Mouse (Mus musculus) MEL (cell line): ENCODE measurements around the gene Crx. TPM values are rescaled to one million over a fixed set of nuclear protein-coding genes. Genes with fewer than 3 reads are reported as not detected.

Experiments
- DNase-seq: peaks from one replicate; pipeline ENCODE4 v3.0.0; 2011; ENCODE audit warnings: low read depth, low spot score
- H3K27ac ChIP-seq: 2 replicates; pipeline ENCODE4 v1.5.1; 2012; ENCODE audit warnings: low read depth, mild to moderate bottlenecking, control low read depth, low read length, moderate library complexity; ENCODE audit not compliant: control insufficient read depth
- H3K27me3 ChIP-seq, 2 experiments: fragments of 150-350 bp in 1 of 2; sonication (generic) in 1 of 2; 2 replicates each; pipeline ENCODE4 v1.6.1; 2012; ENCODE audit warnings: low read length in 2 of 2, mild to moderate bottlenecking in 2 of 2, improper control_type of control experiment in 1 of 2, moderate library complexity in 1 of 2; ENCODE audit not compliant: insufficient read depth in 2 of 2, control insufficient read depth in 1 of 2
- H3K36me3 ChIP-seq, 2 experiments: 2 replicates each; pipeline ENCODE4 v1.6.1; 2012 to 2014; ENCODE audit warnings: low read length in 2 of 2, improper control_type of control experiment in 1 of 2, inconsistent platforms in 1 of 2, mild to moderate bottlenecking in 1 of 2; ENCODE audit not compliant: insufficient read depth in 2 of 2, control insufficient read depth in 1 of 2
- H3K4me1 ChIP-seq, 2 experiments: fragments of 150-350 bp in 1 of 2; sonication (generic) in 1 of 2; 2 replicates each; pipeline ENCODE4 v1.6.1; 2012; ENCODE audit warnings: low read length in 2 of 2, improper control_type of control experiment in 1 of 2, mild to moderate bottlenecking in 1 of 2; ENCODE audit not compliant: insufficient read depth in 2 of 2, control insufficient read depth in 1 of 2
- H3K4me3 ChIP-seq, 2 experiments: fragments of 150-350 bp in 1 of 2; sonication (generic) in 1 of 2; 2 replicates each; pipeline ENCODE4 v1.5.1; 2012; ENCODE audit warnings: low read depth in 2 of 2, low read length in 2 of 2, mild to moderate bottlenecking in 2 of 2, moderate library complexity in 2 of 2, control low read depth in 1 of 2, improper control_type of control experiment in 1 of 2; ENCODE audit not compliant: control insufficient read depth in 1 of 2, insufficient read depth in 1 of 2
- H3K79me2 ChIP-seq: 2 replicates; pipeline ENCODE4 v1.6.1; 2012; ENCODE audit warnings: mild to moderate bottlenecking, low read length, moderate library complexity; ENCODE audit not compliant: control insufficient read depth, poor library complexity, insufficient read depth
- H3K9ac ChIP-seq: 2 replicates; pipeline ENCODE4 v1.6.1; 2012; ENCODE audit warnings: low read depth, mild to moderate bottlenecking, control low read depth, low read length, moderate library complexity; ENCODE audit not compliant: control insufficient read depth, poor library complexity, severe bottlenecking
- H3K9me3 ChIP-seq: fragments of 150-350 bp; sonication (generic); replicated peaks from 2 replicates; pipeline ENCODE4 v1.6.1; 2012; ENCODE audit warnings: mild to moderate bottlenecking, low read length, improper control_type of control experiment, moderate library complexity; ENCODE audit not compliant: insufficient read depth
- CHD1 ChIP-seq: IDR thresholded peaks from 2 replicates; pipeline ENCODE4 v1.6.1; 2012; ENCODE audit warnings: low read depth, mild to moderate bottlenecking, inconsistent platforms, low read length, improper control_type of control experiment
- CHD2 ChIP-seq: IDR thresholded peaks from 2 replicates; pipeline ENCODE4 v1.6.1; 2011; ENCODE audit warnings: low read length, improper control_type of control experiment
- CTCF ChIP-seq, 3 experiments: IDR thresholded peaks in 2 of 3; conservative IDR thresholded peaks in 1 of 3; 2 replicates each; pipeline ENCODE4 v1.5.1; 2011 to 2012; ENCODE audit warnings: low read length in 3 of 3, low read depth in 2 of 3, mild to moderate bottlenecking in 2 of 3, improper control_type of control experiment in 1 of 3, inconsistent platforms in 1 of 3, mixed read lengths in 1 of 3, moderate library complexity in 1 of 3; ENCODE audit not compliant: control insufficient read depth in 1 of 3, insufficient read depth in 1 of 3, poor library complexity in 1 of 3, severe bottlenecking in 1 of 3
- E2F4 ChIP-seq: IDR thresholded peaks from 2 replicates; pipeline ENCODE4 v1.6.1; 2011; ENCODE audit warnings: low read depth, low read length, improper control_type of control experiment, borderline replicate concordance
- ELF1 ChIP-seq: IDR thresholded peaks from 2 replicates; pipeline ENCODE4 v1.6.1; 2014; ENCODE audit warnings: low read depth, mild to moderate bottlenecking, inconsistent platforms, low read length, improper control_type of control experiment, moderate library complexity
- ETS1 ChIP-seq: IDR thresholded peaks from 2 replicates; pipeline ENCODE4 v1.6.1; 2012; ENCODE audit warnings: low read depth, mild to moderate bottlenecking, inconsistent platforms, low read length, improper control_type of control experiment, moderate library complexity
- MAFK ChIP-seq: IDR thresholded peaks from 2 replicates; pipeline ENCODE4 v1.6.1; 2011; ENCODE audit warnings: low read depth, mild to moderate bottlenecking, low read length, improper control_type of control experiment, borderline replicate concordance
- MAX ChIP-seq: IDR thresholded peaks from 2 replicates; pipeline ENCODE4 v1.6.1; 2011; ENCODE audit warnings: low read length, improper control_type of control experiment
- MAZ ChIP-seq: IDR thresholded peaks from 2 replicates; pipeline ENCODE4 v1.6.1; 2012; ENCODE audit warnings: low read depth, mild to moderate bottlenecking, inconsistent platforms, low read length, improper control_type of control experiment
- MXI1 ChIP-seq: IDR thresholded peaks from 2 replicates; pipeline ENCODE4 v1.6.1; 2011; ENCODE audit warnings: mild to moderate bottlenecking, low read depth, low read length, improper control_type of control experiment
- MYC ChIP-seq: IDR thresholded peaks from 2 replicates; pipeline ENCODE4 v1.6.1; 2011; ENCODE audit warnings: low read depth, mild to moderate bottlenecking, low read length, improper control_type of control experiment, moderate library complexity
- NELFE ChIP-seq: IDR thresholded peaks from 2 replicates; pipeline ENCODE4 v1.6.1; 2011; ENCODE audit warnings: low read depth, low read length, improper control_type of control experiment
- NRF1 ChIP-seq: IDR thresholded peaks from 2 replicates; pipeline ENCODE4 v1.6.1; 2014; ENCODE audit warnings: low read depth, mild to moderate bottlenecking, inconsistent platforms, low read length, improper control_type of control experiment, moderate library complexity; ENCODE audit not compliant: poor library complexity, insufficient read depth, severe bottlenecking
- POLR2AphosphoS2 ChIP-seq: IDR thresholded peaks from 2 replicates; pipeline ENCODE4 v1.6.1; 2011; ENCODE audit warnings: low read length, improper control_type of control experiment
- RAD21 ChIP-seq: IDR thresholded peaks from 2 replicates; pipeline ENCODE4 v1.6.1; 2011; ENCODE audit warnings: mild to moderate bottlenecking, low read depth, low read length, improper control_type of control experiment
- RCOR1 ChIP-seq: IDR thresholded peaks from 2 replicates; pipeline ENCODE4 v1.6.1; 2012; ENCODE audit warnings: low read depth, mild to moderate bottlenecking, inconsistent platforms, low read length, improper control_type of control experiment
- SMC3 ChIP-seq: IDR thresholded peaks from 2 replicates; pipeline ENCODE4 v1.6.1; 2011; ENCODE audit warnings: low read depth, low read length, improper control_type of control experiment
- TBP ChIP-seq: IDR thresholded peaks from 2 replicates; pipeline ENCODE4 v1.8.0; 2011; ENCODE audit warnings: low read depth, low read length, improper control_type of control experiment
- USF1 ChIP-seq: IDR thresholded peaks from 2 replicates; pipeline ENCODE4 v1.6.1; 2014; ENCODE audit warnings: low read depth, mild to moderate bottlenecking, inconsistent platforms, low read length, improper control_type of control experiment, moderate library complexity
- USF2 ChIP-seq, 2 experiments: IDR thresholded peaks; 2 replicates each; pipeline ENCODE4 v1.6.1; 2011 to 2012; ENCODE audit warnings: improper control_type of control experiment in 2 of 2, low read length in 2 of 2, borderline replicate concordance in 1 of 2, inconsistent platforms in 1 of 2, low read depth in 1 of 2, mild to moderate bottlenecking in 1 of 2; ENCODE audit not compliant: insufficient read depth in 1 of 2
- ZC3H11A ChIP-seq: IDR thresholded peaks from 2 replicates; pipeline ENCODE4 v1.6.1; 2012; ENCODE audit warnings: low read depth, mild to moderate bottlenecking, inconsistent platforms, low read length, improper control_type of control experiment
- ZMIZ1 ChIP-seq: IDR thresholded peaks from 2 replicates; pipeline ENCODE4 v1.6.1; 2012; ENCODE audit warnings: low read depth, mild to moderate bottlenecking, inconsistent platforms, low read length, improper control_type of control experiment, moderate library complexity
- polyA plus RNA-seq, 2 experiments: library from polyadenylated mRNA; stranded (reverse) in 1 of 2; unstranded in 1 of 2; fragments of >175 nt in 1 of 2; fragments of >200 nt in 1 of 2; gene quantifications; 2 replicates each; pipeline versions ENCODE4 v1.2.1 to v1.2.4; 2012; ENCODE audit warnings: low replicate concordance in 2 of 2, low read depth in 1 of 2; ENCODE audit not compliant: insufficient read length in 2 of 2, insufficient read depth in 1 of 2, missing spikeins in 1 of 2
- total RNA-seq: library from RNA; depleted of rRNA; stranded (reverse); fragments of 300-350 nt; gene quantifications from 2 replicates; pipeline ENCODE4 v1.2.3, GENCODE M21; 2012

The Crx gene
- total and polyA plus RNA-seq, 3 experiments, result not detected

GRCm38 (mm10) chr7:15912183-15912582 lies 32.4 kb upstream of the Crx start:
- H3K4me1 ChIP-seq, result no peaks in the 10 kb centered on the region
- no peak for TF ChIP-seq MAZ
- no peak for TF ChIP-seq NRF1
- TF ChIP-seq MYC, result no peak
- TF ChIP-seq RAD21, result peak; percentile 82
- no peak for TF ChIP-seq ZMIZ1
- peak; percentile 73 to 90 (median 87) for TF ChIP-seq CTCF (IDR thresholded peaks at IDR 0.05 in 2 of 3, conservative IDR thresholded peaks at IDR 0.05 in 1 of 3; ENCODE audit: control insufficient read depth in 1 of 3, insufficient read depth in 1 of 3, low read depth in 2 of 3, low read length in 3 of 3, poor library complexity in 1 of 3, severe bottlenecking in 1 of 3)
- no peak for TF ChIP-seq MAFK
- no peak for TF ChIP-seq CHD2
- TF ChIP-seq USF2 (IDR thresholded peaks at IDR 0.05; ENCODE audit: borderline replicate concordance in 1 of 2, insufficient read depth in 1 of 2, low read depth in 1 of 2, low read length in 2 of 2), result no peak
- TF ChIP-seq NELFE, result no peak
- peak; percentile 74 for TF ChIP-seq ZC3H11A
- TF ChIP-seq ELF1, result no peak
- peak; percentile 72; the same call in 1 of the 2 replicates for TF ChIP-seq TBP
- TF ChIP-seq MAX, result no peak
- no peak for TF ChIP-seq USF1
- TF ChIP-seq MXI1, result no peak
- TF ChIP-seq POLR2AphosphoS2, result no peak
- TF ChIP-seq SMC3, result peak; percentile 78
- TF ChIP-seq RCOR1, result no peak
- no peak for TF ChIP-seq E2F4
- TF ChIP-seq, all 39 proteins: peak for 5
- H3K27me3 ChIP-seq, result no peaks in the 10 kb centered on the region
- no peaks in the 10 kb centered on the region for H3K9me3 ChIP-seq
- no peaks in the 10 kb centered on the region for H3K79me2 ChIP-seq
- DNase-seq, result peak; percentile 89
- no peaks in the 10 kb centered on the region for H3K36me3 ChIP-seq
- no peak overlapping the region for H3K27ac ChIP-seq
- no peak overlapping the region for H3K9ac ChIP-seq
- H3K4me3 ChIP-seq, result no peak overlapping the region

- no peaks in the 10 kb centered on the region for H3K79me2 ChIP-seq
- H3K4me3 ChIP-seq, result no peak overlapping the region
- H3K4me1 ChIP-seq, result no peaks in the 10 kb centered on the region
- H3K9me3 ChIP-seq, result no peaks in the 10 kb centered on the region
- TF ChIP-seq CHD1 (no peak), USF1 (no peak), ETS1 (no peak), RAD21 (no peak)
- DNase-seq, result no peak
- H3K27me3 ChIP-seq, result 0 out of 4 replicates have a peak, but pooled peaks cover 0 to 2% of the 10 kb centered on the region in 2 experiments
- H3K36me3 ChIP-seq, result no peaks in the 10 kb centered on the region
- no peak overlapping the region for H3K27ac ChIP-seq
- no peak overlapping the region for H3K9ac ChIP-seq
These were observed 30.8 kb upstream of the Crx start for GRCm38 (mm10) chr7:15910521-15910920.
